Mouse (Mus musculus) left cerebral cortex, postnatal 25 days (tissue): Measurements from ENCODE around the gene Aars2. TPM values are rescaled to one million over a fixed set of nuclear protein-coding genes. Genes with fewer than 3 reads are reported as not detected.

Experiments used
- total RNA-seq, 2 experiments: library from RNA; stranded (reverse); gene quantifications; 2 replicates each; pipeline ENCODE4 v1.2.3; 2021

Aars2 gene
- total RNA-seq, 2 experiments from 2014 or later = 23.0 to 24.6 TPM

Other genes with a start within 250 kb of the Aars2 start
- gene Cdc5l, start 73.1 kb upstream of the Aars2 start, total RNA-seq = 10 to 100 TPM; 55.5 to 58.3 TPM
- 1 to 10 TPM; 5.2 to 6.1 TPM for gene Spats1, start 31.4 kb upstream of the Aars2 start, total RNA-seq
- gene Tcte1, start 16.6 kb downstream of the Aars2 start, total RNA-seq = 1 to 10 TPM; 1.1 to 1.3 TPM
- 100 to 1,000 TPM; 118 to 128 TPM for gene Tmem151b, start 42.8 kb downstream of the Aars2 start, total RNA-seq
- 1 to 10 TPM; 1.6 to 2.0 TPM for gene Nfkbie, start 48.9 kb downstream of the Aars2 start, total RNA-seq
- 10 to 100 TPM; 30.3 to 32.2 TPM for gene Slc35b2, start 57.0 kb downstream of the Aars2 start, total RNA-seq
- gene Hsp90ab1, start 66.4 kb downstream of the Aars2 start, total RNA-seq = 1,000 to 10,000 TPM; 1,565 to 1,601 TPM
- 10 to 100 TPM; 16.8 to 18.8 TPM for gene Slc29a1, start 92.8 kb downstream of the Aars2 start, total RNA-seq
- gene Mymx, start 95.3 kb downstream of the Aars2 start, total RNA-seq = not detected
- gene Capn11, start 152.5 kb downstream of the Aars2 start, total RNA-seq = under 1 TPM; 0.18 to 0.21 TPM
- gene Mrpl14, start 179.5 kb downstream of the Aars2 start, total RNA-seq = 10 to 100 TPM; 39.5 to 41.2 TPM
- gene Tmem63b, start 180.1 kb downstream of the Aars2 start, total RNA-seq = 100 to 1,000 TPM; 178 to 186 TPM
- gene 1600014C23Rik, start 227.0 kb downstream of the Aars2 start, total RNA-seq = under 1 TPM in 1 of 2 experiments, not detected in 1; 0.73 TPM